35 mouse cellular contexts compared by ENCODE assay signal in genomic region chr2:114023383-114023782, GRCm38 (mm10). TPM values are rescaled to one million over a fixed set of nuclear protein-coding genes. Genes with fewer than 3 reads are reported as not detected.
"Had no signal": no experiment of that assay in that cellular context is flagged by ENCODE, and none has a peak within 500 bp of the region (broad histone marks: within the 10 kb centered on the region; RNA-seq: fewer than 3 reads in every experiment).

No protein-coding gene starts in this region.

- H3K4me3 ChIP-seq: heart, adult 2 months; heart, embryonic 13.5 days; heart, embryonic 15.5 days; hindbrain, embryonic 10.5 days; hindbrain, embryonic 12.5 days; intestine, embryonic 15.5 days; layer of hippocampus, adult 2 months; limb, embryonic 13.5 days; limb, embryonic 15.5 days had no signal

- H3K27ac ChIP-seq: heart, adult 2 months; heart, embryonic 13.5 days; heart, embryonic 15.5 days; hindbrain, embryonic 10.5 days; hindbrain, embryonic 12.5 days; hindbrain, embryonic 14.5 days; intestine, embryonic 15.5 days; layer of hippocampus, adult 2 months; limb, embryonic 13.5 days; limb, embryonic 15.5 days had no signal

- H3K4me2 ChIP-seq: heart, embryonic 11.5 days; heart, embryonic 13.5 days; heart, embryonic 15.5 days; hindbrain, embryonic 12.5 days; hindbrain, embryonic 14.5 days; intestine, embryonic 15.5 days; limb, embryonic 13.5 days; limb, embryonic 15.5 days had no signal

- ATAC-seq: hindbrain, embryonic 16.5 days; inflammation-experienced regulatory T-cells, adult 6 months; intestine, embryonic 15.5 days; intestine, postnatal 0 days had no signal

- H3K27me3 ChIP-seq: heart, embryonic 15.5 days; intestine, embryonic 15.5 days had no signal

- DNase-seq: gastrocnemius, postnatal 14 days; gastrocnemius, postnatal 36 days; heart, adult 2 months; heart, postnatal 4 days; kidney, adult 18-20 months; kidney, adult 8-10 months; kidney, postnatal 10 days; kidney, postnatal 25 days; kidney, postnatal 4 days; left cerebral cortex, postnatal 4 days had no signal

- H3K9me3 ChIP-seq: heart, embryonic 13.5 days; heart, embryonic 15.5 days; hindbrain, embryonic 10.5 days; hindbrain, embryonic 12.5 days; intestine, embryonic 15.5 days; limb, embryonic 13.5 days; limb, embryonic 15.5 days had no signal

- H3K9ac ChIP-seq: heart, embryonic 13.5 days; heart, embryonic 15.5 days; hindbrain, embryonic 12.5 days; hindbrain, embryonic 14.5 days; intestine, embryonic 15.5 days; limb, embryonic 13.5 days; limb, embryonic 15.5 days had no signal

- H3K36me3 ChIP-seq: heart, embryonic 13.5 days; heart, embryonic 15.5 days; hindbrain, embryonic 10.5 days; hindbrain, embryonic 12.5 days; intestine, embryonic 15.5 days; limb, embryonic 13.5 days; limb, embryonic 15.5 days had no signal

- H3K4me1 ChIP-seq: heart, embryonic 13.5 days; heart, embryonic 15.5 days; intestine, embryonic 15.5 days; limb, embryonic 15.5 days had no signal

RNA-seq across cellular contexts. Expression of gene Gjd2, which starts 10.0 kb away (rescaled TPM):
- total RNA-seq: gastrocnemius, adult 18-20 months; gastrocnemius, adult 8-10 months; gastrocnemius, postnatal 14 days; gastrocnemius, postnatal 36 days; heart, adult 2 months; heart, postnatal 25 days; heart, postnatal 4 days; liver, adult 2 months had no signal
- polyA plus RNA-seq: gonadal fat pad, adult 2 months; heart, adult 2 months; heart, embryonic 11.5 days; heart, embryonic 13.5 days; heart, postnatal 0 days; inflammation-experienced regulatory T-cells, adult 6 months; kidney, embryonic 14.5 days; limb, embryonic 11.5 days; liver, adult 2 months had no signal

RNA-seq across cellular contexts. Expression of gene Actc1, which starts 30.0 kb away (rescaled TPM):
- total RNA-seq: layer of hippocampus, adult 2 months; layer of hippocampus, postnatal 10 days; layer of hippocampus, postnatal 25 days; left cerebral cortex, postnatal 10 days; left cerebral cortex, postnatal 25 days; left cerebral cortex, postnatal 4 days had no signal
- polyA plus RNA-seq: inflammation-experienced regulatory T-cells, adult 6 months had no signal
